Mouse (Mus musculus): ENCODE data around the gene Abca4. TPM values are rescaled to one million over a fixed set of nuclear protein-coding genes. Genes with fewer than 3 reads are reported as not detected.
A peak's percentile ranks its signal among the peaks of the same experiment; 100 is the strongest.
"Not testable (repeated sequence)": the region's sequence is repeated elsewhere in the genome, so short reads cannot be mapped to it uniquely, and the experiment has no call there.

The Abca4 gene
- polyA plus RNA-seq, 1 experiment: 5.0 TPM

DNA sequence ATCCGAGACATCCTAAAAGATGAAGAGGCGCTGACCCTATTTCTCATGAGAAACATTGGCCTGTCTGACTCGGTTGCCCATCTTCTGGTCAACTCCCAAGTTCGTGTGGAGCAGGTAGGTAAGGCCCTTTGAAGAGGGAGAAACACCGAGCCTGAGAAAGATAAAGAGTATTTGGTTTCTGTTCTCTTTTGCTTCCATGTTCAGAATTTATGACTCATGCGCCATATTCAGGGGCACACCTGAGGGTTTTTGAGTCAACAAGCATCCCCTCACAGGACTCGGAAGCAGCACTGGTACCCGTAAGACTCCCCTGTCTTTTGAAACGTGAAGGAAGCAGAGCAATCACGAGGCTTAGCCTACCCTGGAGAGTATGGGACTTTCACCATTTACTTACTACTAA lies 18.3 kb downstream of the Abca4 start:
- DNase-seq (ENCODE audit: low read depth): no peak
- TF ChIP-seq CTCF (IDR thresholded peaks at IDR 0.05; ENCODE audit: borderline replicate concordance, extremely low read depth, insufficient read depth, insufficient read length) (no peak), POLR2A (IDR thresholded peaks at IDR 0.05; ENCODE audit: borderline replicate concordance, extremely low read depth, insufficient read depth, insufficient read length, poor library complexity, severe bottlenecking) (no peak)

DNA sequence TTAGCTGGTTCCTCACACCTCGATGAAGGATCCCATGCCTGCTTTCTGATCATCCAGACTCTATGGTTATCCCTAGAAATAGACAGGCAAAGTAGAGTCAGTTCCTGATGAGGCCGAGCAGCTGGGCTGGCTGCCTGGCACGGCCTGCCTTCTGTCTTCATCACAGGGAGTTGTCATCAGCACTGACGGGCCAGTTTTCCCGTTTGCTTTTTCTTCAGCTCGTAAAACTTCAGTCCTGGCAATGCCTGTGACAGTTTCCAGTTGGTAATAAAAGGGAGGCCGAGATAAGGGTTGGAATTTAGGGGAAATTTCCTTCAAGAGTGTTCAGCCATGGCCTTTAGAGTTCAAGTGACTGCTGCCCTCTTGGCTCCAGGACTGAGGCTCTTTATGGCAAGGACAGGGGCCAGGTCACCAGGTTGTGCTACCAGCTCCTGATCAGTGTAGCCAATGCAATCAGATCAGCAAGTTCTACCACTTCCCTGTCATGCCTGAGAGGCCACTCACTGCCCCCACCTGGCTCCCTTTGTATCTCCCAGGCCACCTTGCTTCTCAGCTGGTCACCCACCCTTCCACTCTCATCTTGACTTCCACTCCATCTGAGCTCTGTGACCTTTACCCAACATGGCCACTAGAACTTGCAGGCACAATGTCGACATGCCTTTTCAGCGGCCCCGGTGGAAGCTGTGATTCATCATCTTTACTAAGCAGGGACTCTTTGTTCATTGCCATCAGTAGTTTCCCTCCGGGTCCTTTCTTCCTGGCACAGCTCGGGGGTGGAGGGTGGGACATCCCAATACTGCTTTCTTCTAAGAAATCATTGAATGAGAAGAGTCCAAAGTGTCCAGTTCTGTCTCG lies 20.5 kb downstream of the Abca4 start:
- TF ChIP-seq POLR2A (IDR thresholded peaks at IDR 0.05; ENCODE audit: borderline replicate concordance, extremely low read depth, insufficient read depth, insufficient read length, poor library complexity, severe bottlenecking): no peak
- DNase-seq (ENCODE audit: low read depth): no peak

DNA sequence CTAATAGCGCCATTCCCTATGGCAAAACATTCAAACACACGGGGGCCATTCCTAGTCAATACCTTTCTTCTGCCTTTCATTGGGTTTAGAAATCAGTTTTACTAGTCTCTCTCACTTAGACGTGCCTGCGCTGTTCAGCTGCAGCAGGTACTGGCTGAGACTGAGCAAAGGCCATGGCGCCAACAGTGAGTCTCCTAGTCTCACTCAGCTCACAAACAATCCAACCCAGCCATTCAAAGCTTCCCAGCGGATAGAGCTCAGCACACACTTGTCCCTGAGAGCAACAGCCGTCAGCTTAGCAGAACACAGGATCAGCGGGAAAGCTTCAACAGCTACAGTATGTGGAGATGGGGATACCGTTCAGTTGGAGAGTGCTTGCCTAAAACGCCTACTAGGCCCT lies 27.5 kb downstream of the Abca4 start:
- DNase-seq (ENCODE audit: low read depth): no peak

DNA sequence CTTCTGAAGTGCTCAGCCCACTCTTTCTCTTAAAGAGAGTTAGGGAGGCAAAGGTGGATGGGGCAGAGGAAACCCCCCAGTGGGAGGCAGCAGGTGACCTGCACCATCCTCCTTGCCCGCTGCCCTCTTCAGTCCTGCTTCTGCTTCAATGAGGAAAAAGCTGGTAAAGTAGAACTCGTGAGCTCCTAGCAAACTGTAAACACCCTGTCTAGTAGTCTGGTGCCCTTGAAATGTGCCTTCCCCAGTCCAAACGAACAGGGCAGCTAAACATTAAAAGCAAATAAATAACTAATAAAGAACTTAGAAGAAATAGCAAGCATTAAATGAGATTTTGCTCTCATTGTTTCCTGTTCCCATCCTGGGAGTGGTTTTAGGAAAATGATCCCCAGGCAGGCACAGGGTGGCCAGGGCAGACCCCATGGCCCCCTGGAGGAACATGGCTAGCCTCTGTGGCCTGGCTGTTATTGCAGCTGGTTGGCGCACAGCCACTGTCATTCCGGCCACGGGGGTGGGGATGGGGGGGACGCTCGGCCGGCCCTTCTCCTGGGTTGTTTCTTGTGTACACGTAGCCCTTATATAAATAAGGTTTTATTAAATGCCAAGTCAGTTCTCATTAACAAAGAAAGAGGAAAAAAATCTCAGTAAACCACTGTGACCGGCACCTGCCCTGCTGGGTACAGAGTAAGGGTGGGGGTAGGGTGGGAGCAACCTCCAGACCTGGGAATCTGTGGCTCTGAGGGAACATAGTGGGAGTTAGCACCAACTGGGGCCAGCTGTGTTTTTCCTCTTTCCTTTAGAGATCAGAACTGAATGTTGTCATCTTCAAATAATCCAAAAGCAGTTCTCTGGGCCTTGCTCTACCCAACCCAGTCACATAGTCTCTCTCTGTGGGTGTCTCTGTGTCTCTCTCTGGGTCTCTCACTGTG lies 28.7 kb downstream of the Abca4 start:
- DNase-seq (ENCODE audit: low read depth): peak; percentile 29
- TF ChIP-seq CTCF (IDR thresholded peaks at IDR 0.05; ENCODE audit: borderline replicate concordance, extremely low read depth, insufficient read depth, insufficient read length) (no peak), POLR2A (IDR thresholded peaks at IDR 0.05; ENCODE audit: borderline replicate concordance, extremely low read depth, insufficient read depth, insufficient read length, poor library complexity, severe bottlenecking) (no peak)

More for the DNA sequence above, 27.5 kb downstream of the Abca4 start:
- TF ChIP-seq POLR2A (IDR thresholded peaks at IDR 0.05; ENCODE audit: borderline replicate concordance, extremely low read depth, insufficient read depth, insufficient read length, poor library complexity, severe bottlenecking) (no peak), CTCF (IDR thresholded peaks at IDR 0.05; ENCODE audit: borderline replicate concordance, extremely low read depth, insufficient read depth, insufficient read length) (no peak)

DNA sequence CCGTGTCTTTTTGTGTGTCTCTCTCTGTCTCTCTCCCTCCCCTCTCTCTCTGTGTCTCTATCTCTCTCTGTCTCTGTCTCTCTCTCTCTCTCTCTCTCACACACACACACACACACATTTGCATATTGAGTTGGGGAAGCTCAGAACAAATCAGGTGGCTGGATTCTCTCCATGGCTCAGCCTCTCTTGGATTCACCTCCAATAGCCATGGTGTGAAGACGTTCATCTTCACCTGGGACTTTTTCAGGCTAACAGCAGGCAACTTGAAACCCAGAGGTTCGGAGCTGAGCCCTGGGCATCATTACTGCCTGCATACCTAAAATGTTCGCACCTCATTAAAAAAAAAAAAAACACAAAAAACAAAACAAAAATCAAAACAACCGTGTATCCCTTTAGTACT lies 29.4 kb downstream of the Abca4 start:
- DNase-seq (ENCODE audit: low read depth): no peak
- TF ChIP-seq POLR2A (IDR thresholded peaks at IDR 0.05; ENCODE audit: borderline replicate concordance, extremely low read depth, insufficient read depth, insufficient read length, poor library complexity, severe bottlenecking) (no peak), CTCF (IDR thresholded peaks at IDR 0.05; ENCODE audit: borderline replicate concordance, extremely low read depth, insufficient read depth, insufficient read length) (no peak)

DNA sequence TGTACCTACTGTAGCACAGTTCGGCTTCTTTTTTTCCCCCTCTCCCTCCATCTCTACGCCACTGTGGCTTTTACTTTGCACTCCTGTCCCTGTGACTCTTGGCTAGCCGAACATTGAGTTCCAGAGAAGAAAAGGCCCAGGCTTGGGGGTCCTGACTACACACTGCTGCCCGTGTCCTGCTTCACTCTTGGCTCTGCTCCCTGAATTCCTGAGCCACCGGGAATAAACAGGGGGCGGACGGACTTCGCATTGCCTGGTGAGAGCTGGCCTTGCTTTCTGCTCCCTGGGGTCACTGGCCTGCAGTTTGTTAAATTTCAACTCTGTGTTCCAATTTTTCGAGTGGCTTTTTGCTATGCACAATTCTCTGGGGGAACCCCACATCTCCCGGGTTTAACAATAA lies 30.1 kb downstream of the Abca4 start:
- DNase-seq (ENCODE audit: low read depth): peak; percentile 44
- TF ChIP-seq CTCF (IDR thresholded peaks at IDR 0.05; ENCODE audit: borderline replicate concordance, extremely low read depth, insufficient read depth, insufficient read length) (no peak), POLR2A (IDR thresholded peaks at IDR 0.05; ENCODE audit: borderline replicate concordance, extremely low read depth, insufficient read depth, insufficient read length, poor library complexity, severe bottlenecking) (no peak)

DNA sequence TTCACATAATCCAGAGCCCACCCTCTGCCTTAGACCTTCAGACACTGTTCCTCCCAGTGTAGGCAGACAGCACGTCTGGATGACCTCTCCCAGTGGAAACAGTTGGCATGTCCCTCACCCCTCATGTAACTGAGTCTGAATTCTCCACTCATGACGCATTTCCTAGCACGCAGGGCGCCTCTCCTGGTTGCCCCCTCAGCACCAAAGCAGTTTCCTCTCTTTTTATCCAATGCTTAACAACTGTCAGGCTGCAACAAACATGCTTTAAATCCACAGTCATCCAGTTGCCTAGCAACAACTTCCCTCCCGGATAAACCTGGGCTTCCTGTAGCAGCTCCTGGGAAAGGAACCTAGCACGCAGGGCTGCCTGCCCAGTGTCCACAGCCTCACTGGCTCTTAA lies 33.9 kb downstream of the Abca4 start:
- DNase-seq (ENCODE audit: low read depth): peak; percentile 83
- TF ChIP-seq POLR2A (IDR thresholded peaks at IDR 0.05; ENCODE audit: borderline replicate concordance, extremely low read depth, insufficient read depth, insufficient read length, poor library complexity, severe bottlenecking) (no peak), CTCF (IDR thresholded peaks at IDR 0.05; ENCODE audit: borderline replicate concordance, extremely low read depth, insufficient read depth, insufficient read length) (no peak)

DNA sequence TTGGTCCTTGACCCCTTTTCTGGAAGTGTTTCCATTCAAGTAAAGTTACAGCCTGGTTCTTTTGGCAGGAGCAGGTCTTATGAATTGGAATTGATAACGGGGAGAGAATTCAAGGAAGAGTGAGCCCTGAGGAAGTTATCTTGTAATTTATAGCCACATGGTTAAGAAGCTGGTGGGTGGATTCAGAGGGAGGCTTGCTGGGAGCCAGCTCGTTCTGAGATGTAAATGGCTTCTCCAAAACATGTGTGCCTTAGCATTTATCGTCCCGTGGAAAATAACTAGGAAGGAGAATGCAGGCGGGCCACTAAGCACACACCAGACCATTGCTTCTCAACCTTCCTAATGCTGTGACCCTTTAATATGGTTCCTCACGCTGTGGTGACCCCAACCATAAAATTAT lies 34.9 kb downstream of the Abca4 start:
- TF ChIP-seq POLR2A (IDR thresholded peaks at IDR 0.05; ENCODE audit: borderline replicate concordance, extremely low read depth, insufficient read depth, insufficient read length, poor library complexity, severe bottlenecking): no peak
- no peak for TF ChIP-seq CTCF (IDR thresholded peaks at IDR 0.05; ENCODE audit: borderline replicate concordance, extremely low read depth, insufficient read depth, insufficient read length)

DNA sequence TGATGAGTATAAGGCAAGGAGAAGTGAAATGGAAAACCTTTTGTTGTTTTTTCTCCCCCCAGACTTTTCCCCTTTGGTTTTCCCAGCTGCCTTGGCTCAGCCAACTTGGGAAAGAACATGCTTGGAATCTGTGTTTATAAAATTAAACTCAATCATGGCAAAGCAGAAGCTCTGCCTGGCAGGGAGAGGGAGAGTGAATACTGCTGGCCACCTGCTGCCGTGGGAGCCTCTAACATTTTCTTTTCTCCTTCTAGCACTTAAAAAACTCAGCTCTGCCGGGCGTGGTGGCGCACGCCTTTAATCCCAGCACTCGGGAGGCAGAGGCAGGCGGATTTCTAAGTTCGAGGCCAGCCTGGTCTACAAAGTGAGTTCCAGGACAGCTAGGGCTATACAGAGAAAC lies 37.4 kb downstream of the Abca4 start:
- not testable (repeated sequence) for DNase-seq (ENCODE audit: low read depth)

More for the DNA sequence above, 34.9 kb downstream of the Abca4 start:
- no peak for DNase-seq (ENCODE audit: low read depth)

DNA sequence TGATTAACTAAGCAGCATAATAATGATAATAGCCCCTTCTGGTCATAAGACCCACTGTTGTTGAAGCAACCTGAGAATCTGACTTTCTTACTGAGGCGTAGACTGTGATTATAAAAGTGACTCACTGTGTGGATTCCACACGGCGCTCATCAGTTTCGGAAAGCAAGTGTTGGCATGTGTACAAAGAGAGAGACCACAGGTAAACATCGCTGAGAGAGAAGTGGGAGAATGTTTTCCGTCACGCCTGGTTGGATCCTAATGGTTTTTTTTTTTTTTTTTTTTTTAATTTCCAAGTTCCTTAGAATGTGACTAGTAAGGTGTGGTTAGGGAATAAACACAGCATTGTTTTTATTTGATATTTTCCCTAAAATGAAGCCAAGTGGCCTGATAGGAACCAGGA lies 38.1 kb downstream of the Abca4 start:
- no peak for DNase-seq (ENCODE audit: low read depth)
- TF ChIP-seq CTCF (IDR thresholded peaks at IDR 0.05; ENCODE audit: borderline replicate concordance, extremely low read depth, insufficient read depth, insufficient read length): no peak
- no peak for TF ChIP-seq POLR2A (IDR thresholded peaks at IDR 0.05; ENCODE audit: borderline replicate concordance, extremely low read depth, insufficient read depth, insufficient read length, poor library complexity, severe bottlenecking)

DNA sequence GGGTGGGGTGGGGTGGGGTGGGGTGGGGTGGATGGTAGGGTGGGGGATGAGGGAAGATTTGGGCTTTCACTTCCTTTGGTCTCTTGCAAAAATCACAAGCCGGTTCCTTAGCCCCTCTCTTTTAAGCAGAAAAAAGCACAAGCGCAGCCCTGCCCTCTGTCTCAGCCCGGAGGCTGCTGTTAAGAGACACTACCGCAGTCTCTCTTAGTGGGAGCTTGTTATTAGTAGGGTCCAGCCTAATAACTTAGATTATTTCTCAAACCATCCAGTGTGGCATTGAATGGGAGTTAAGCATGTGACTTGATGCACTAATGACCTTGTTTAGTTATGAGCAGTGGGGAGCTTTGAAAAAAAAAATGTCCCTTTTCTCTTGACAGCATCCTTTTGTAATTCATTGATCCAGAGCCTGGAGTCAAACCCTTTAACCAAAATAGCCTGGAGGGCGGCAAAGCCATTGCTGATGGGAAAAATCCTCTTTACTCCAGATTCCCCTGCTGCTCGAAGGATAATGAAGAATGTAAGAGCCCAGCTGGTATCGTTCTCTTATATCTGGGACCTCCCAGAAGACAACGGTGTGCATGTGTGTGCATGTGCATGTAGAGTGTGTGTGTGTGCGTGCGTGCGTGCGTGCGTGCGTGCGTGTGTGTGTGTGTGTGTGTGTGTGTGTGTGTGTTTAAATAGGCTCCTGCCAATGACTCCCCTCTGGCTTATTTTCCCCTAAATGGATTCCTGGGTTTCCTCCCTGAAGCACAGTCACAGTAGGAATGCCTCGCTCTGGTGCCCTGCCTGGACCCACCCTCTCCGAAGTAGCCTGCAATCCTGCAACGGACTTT lies 41.1 kb downstream of the Abca4 start:
- no peak for TF ChIP-seq POLR2A (IDR thresholded peaks at IDR 0.05; ENCODE audit: borderline replicate concordance, extremely low read depth, insufficient read depth, insufficient read length, poor library complexity, severe bottlenecking)
- no peak for TF ChIP-seq CTCF (IDR thresholded peaks at IDR 0.05; ENCODE audit: borderline replicate concordance, extremely low read depth, insufficient read depth, insufficient read length)
- peak; percentile 69 for DNase-seq (ENCODE audit: low read depth)

All from brain, embryonic 14.5 days (tissue).